Mouse (Mus musculus) bone marrow, adult 2 months (tissue): ENCODE measurements around the gene Bmper.

Source experiments
- CTCF ChIP-seq: fragments of 200-500 bp; IDR thresholded peaks from 2 replicates; pipeline ENCODE4 v1.5.1; 2011; ENCODE audit warnings: low read length, control low read depth; ENCODE audit not compliant: control insufficient read depth, insufficient read depth
- POLR2A ChIP-seq: fragments of 200-500 bp; IDR thresholded peaks from 2 replicates; pipeline ENCODE4 v1.6.1; 2011; ENCODE audit warnings: low read depth, mild to moderate bottlenecking, control low read depth, low read length, borderline replicate concordance; ENCODE audit not compliant: control insufficient read depth

DNA sequence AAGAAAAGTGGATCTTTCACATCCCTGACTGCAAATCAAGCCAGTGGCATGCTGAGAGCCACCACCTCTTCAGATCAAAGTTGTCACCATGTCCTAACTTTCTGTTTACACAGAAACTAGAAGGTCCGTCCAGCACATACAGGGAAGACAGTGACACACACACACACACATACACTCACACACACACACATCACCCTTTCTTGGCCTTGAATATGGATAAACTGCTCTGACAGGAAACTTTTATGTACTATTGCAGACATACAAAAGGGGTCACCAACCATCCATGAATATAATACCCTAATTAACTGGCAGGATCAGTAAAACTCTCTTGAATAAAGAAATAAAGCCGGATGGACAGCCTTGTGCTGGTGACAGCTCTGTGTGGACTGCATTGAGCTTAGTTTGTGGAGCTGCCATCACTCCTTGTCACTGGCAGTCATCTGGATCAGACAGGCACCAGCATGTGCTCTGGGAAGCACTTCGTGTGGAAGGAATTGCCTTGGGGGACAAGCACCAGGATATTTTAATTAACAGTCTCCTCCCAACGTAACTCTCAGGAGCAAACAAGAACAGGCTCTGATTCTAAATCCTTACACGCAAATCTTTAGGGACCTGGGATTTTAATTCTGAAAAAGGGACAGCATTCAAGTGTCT lies 264.0 kb downstream of the Bmper start:
- TF ChIP-seq CTCF (no peak), POLR2A (no peak)
